In the genomic region with DNA sequence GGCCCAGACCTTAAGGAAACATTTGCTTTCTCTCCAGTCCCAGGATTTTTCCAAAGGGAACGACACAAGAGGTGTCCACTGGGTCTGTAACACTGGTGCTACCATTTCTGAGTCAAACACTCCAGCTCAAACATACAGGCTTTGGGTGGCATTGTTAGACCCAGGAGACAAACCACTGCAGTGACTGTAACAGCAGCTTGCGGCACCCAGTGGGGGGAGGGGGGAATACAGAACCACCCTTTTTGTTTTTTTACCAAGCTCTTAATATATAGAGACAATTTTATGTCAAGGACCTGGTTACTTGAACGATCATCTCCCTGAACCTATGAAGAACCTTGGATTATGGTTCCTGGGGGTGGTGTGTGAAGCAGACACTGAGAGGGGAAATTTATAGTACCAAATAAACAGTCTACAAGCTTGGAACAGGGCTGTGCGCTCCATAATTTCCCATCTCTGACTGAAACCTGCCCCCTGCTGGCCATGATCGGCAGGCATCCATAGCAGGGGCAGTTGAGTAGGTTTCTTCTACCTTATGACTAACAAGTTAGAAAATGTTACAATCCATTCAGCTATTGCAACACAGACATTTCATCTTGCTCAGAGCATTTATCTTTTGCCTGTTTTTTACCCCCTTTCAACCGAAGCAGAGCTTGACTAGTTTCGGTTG, we compare ENCODE assay signal across 8 mouse cellular contexts. TPM values are rescaled to one million over a fixed set of nuclear protein-coding genes. Genes with fewer than 3 reads are reported as not detected.
DNase-seq lines count a peak whose midpoint lies in the region; ATAC-seq and TF ChIP-seq lines count a peak whose summit lies in the region.

No protein-coding gene starts in this region.

- DNase-seq in adrenal gland, adult 2 months = peak; percentile 92
- peak; percentile 87 for DNase-seq in embryo, embryonic 10 days (ENCODE audit: low spot score)
- peak; percentile 88 for DNase-seq in gastrocnemius, postnatal 10 days
- peak; percentile 84 for DNase-seq in hindbrain, postnatal 0 days (ENCODE audit: low spot score)
- DNase-seq in left cerebral cortex, adult 9 months (ENCODE audit: low spot score in 2 of 2) = peak; percentile 64 to 95
- DNase-seq in midbrain, embryonic 10.5 days (ENCODE audit: low spot score) = peak; percentile 86

- no peaks in the 10 kb centered on the region for H3K36me3 ChIP-seq in hindbrain, postnatal 0 days (ENCODE audit: insufficient read depth, low read length)
- H3K36me3 ChIP-seq in midbrain, embryonic 10.5 days = no peaks in the 10 kb centered on the region
- H3K36me3 ChIP-seq in small intestine, adult 2 months (ENCODE audit: control insufficient read depth, insufficient read depth, low read length) = no peaks in the 10 kb centered on the region

- H3K4me2 ChIP-seq in hindbrain, postnatal 0 days (ENCODE audit: low read depth, low read length) = 0 out of 2 replicates have a peak overlapping the region, but pooled peaks have one; percentile 67

- peak overlapping the region; percentile 86; the same call in 1 of the 2 replicates for H3K27ac ChIP-seq in hindbrain, postnatal 0 days
- peak overlapping the region; percentile 95 for H3K27ac ChIP-seq in midbrain, embryonic 10.5 days (replicated peaks)
- H3K27ac ChIP-seq in small intestine, adult 2 months (ENCODE audit: insufficient read depth, low read depth, low read length) = no peak overlapping the region

- H3K9ac ChIP-seq in hindbrain, postnatal 0 days (replicated peaks; ENCODE audit: low read length) = no peak overlapping the region

- H3K4me1 ChIP-seq in hindbrain, postnatal 0 days (ENCODE audit: insufficient read depth, low read length) = peaks cover 12% of the 10 kb centered on the region
- peaks cover 62% of the 10 kb centered on the region for H3K4me1 ChIP-seq in midbrain, embryonic 10.5 days
- no peaks in the 10 kb centered on the region for H3K4me1 ChIP-seq in small intestine, adult 2 months (ENCODE audit: control insufficient read depth, insufficient read depth, insufficient read length, low read length)

- H3K9me3 ChIP-seq in hindbrain, postnatal 0 days (ENCODE audit: low read length) = no peaks in the 10 kb centered on the region
- H3K9me3 ChIP-seq in midbrain, embryonic 10.5 days (replicated peaks) = no peaks in the 10 kb centered on the region

- ATAC-seq in hindbrain, postnatal 0 days = peak; percentile 58
- ATAC-seq in inflammation-experienced regulatory T-cells, adult 6 months = no peak

- WGBS in hindbrain, postnatal 0 days = 36% methylated on average over 7 of the region's 7 CpGs
- WGBS in midbrain, embryonic 10.5 days = 55% methylated on average over 7 of the region's 7 CpGs
- WGBS in small intestine, adult 2 months = 37% methylated on average over 7 of the region's 7 CpGs

- TF ChIP-seq CTCF in hindbrain, postnatal 0 days (IDR thresholded peaks at IDR 0.05; ENCODE audit: low read depth) = peak; percentile 86
- peak; percentile 82; the same call in 1 of the 2 replicates for TF ChIP-seq CTCF in small intestine, adult 2 months (IDR thresholded peaks at IDR 0.05; ENCODE audit: extremely low read depth, insufficient read length, insufficient replicate concordance, low read depth, low read length)

- H3K4me3 ChIP-seq in hindbrain, postnatal 0 days (ENCODE audit: low read length) = no peak overlapping the region
- no peak overlapping the region for H3K4me3 ChIP-seq in midbrain, embryonic 10.5 days
- H3K4me3 ChIP-seq in small intestine, adult 2 months (ENCODE audit: low read depth, low read length) = no peak overlapping the region

- no peaks in the 10 kb centered on the region for H3K27me3 ChIP-seq in hindbrain, postnatal 0 days (ENCODE audit: insufficient read depth, low read length)
- no peaks in the 10 kb centered on the region for H3K27me3 ChIP-seq in midbrain, embryonic 10.5 days (ENCODE audit: low read depth, poor library complexity, severe bottlenecking)
- H3K27me3 ChIP-seq in small intestine, adult 2 months (ENCODE audit: control insufficient read depth, insufficient read depth, low read length) = no peaks in the 10 kb centered on the region

- no peak for TF ChIP-seq POLR2A in small intestine, adult 2 months (IDR thresholded peaks at IDR 0.05; ENCODE audit: low read depth, low read length)

RNA-seq across cellular contexts. Expression of gene Ndufb4, which starts 28.2 kb away (rescaled TPM):
- 100 to 1,000 TPM; 138 to 192 TPM for total RNA-seq in adrenal gland, adult 2 months (2021)
- 67.4 and 80.6 TPM in 2 replicates for polyA plus RNA-seq in adrenal gland, adult 2 months (2012; rRNA removed)
- 100 to 1,000 TPM; 150 to 158 TPM for total RNA-seq in gastrocnemius, postnatal 10 days (2021)
- 23.0 and 31.3 TPM in 2 replicates for total RNA-seq in hindbrain, postnatal 0 days (2014; rRNA removed)
- polyA plus RNA-seq in hindbrain, postnatal 0 days (2015; fragmentation: Nextera tagmentation; extraction: Ambion mirVana) = 99.2 and 100 TPM in 2 replicates
- 46.2 and 50.9 TPM in 2 replicates for polyA plus RNA-seq in midbrain, embryonic 10.5 days (2016; fragmentation: Nextera tagmentation; extraction: Ambion mirVana)
- polyA plus RNA-seq in small intestine, adult 2 months (2012; rRNA removed) = 83.2 and 109 TPM in 2 replicates
- polyA plus RNA-seq in inflammation-experienced regulatory T-cells, adult 6 months (2017; shearing (Covaris generic)) = 10 to 100 TPM; 51.4 to 58.7 (median 54.5) TPM
